Mouse (Mus musculus) large intestine, adult 2 months (tissue): Measurements from ENCODE around the gene Ccrl2. TPM values are rescaled to one million over a fixed set of nuclear protein-coding genes. Genes with fewer than 3 reads are reported as not detected.

ENCODE experiments used
- DNase-seq: peaks from one replicate; pipeline ENCODE4 v3.0.0-alpha.2; 2012; ENCODE audit warnings: low read depth, low spot score
- WGBS: fragments of 180-500 bp; shearing (Covaris S2); methylation state at CpG from one replicate; pipeline ENCODE4 v1.1.7; 2018; 5-methylcytosine and 5-hydroxymethylcytosine counted together
- polyA plus RNA-seq: library from polyadenylated mRNA; depleted of rRNA; stranded (reverse); fragments of >200 nt; gene quantifications from 2 replicates; pipeline ENCODE4 v1.2.3, GENCODE M21; 2012

Gene Ccrl2
- polyA plus RNA-seq, 1 experiment = 3.6 TPM

GRCm38 (mm10) chr9:111067052-111067451, 9.7 kb upstream of the Ccrl2 start:
- DNase-seq = no peak
- 83% methylated on average over 4 of the region's 4 CpGs for WGBS

GRCm38 (mm10) chr9:111062840-111063239, 5.5 kb upstream of the Ccrl2 start:
- WGBS = 77% methylated on average over 5 of the region's 5 CpGs

GRCm38 (mm10) chr9:111058943-111059556, 1.7 kb upstream of the Ccrl2 start:
- WGBS = 54% methylated on average over 10 of the region's 10 CpGs
- DNase-seq = no peak

More at GRCm38 (mm10) chr9:111062840-111063239, 5.5 kb upstream of the Ccrl2 start:
- no peak for DNase-seq

DNA sequence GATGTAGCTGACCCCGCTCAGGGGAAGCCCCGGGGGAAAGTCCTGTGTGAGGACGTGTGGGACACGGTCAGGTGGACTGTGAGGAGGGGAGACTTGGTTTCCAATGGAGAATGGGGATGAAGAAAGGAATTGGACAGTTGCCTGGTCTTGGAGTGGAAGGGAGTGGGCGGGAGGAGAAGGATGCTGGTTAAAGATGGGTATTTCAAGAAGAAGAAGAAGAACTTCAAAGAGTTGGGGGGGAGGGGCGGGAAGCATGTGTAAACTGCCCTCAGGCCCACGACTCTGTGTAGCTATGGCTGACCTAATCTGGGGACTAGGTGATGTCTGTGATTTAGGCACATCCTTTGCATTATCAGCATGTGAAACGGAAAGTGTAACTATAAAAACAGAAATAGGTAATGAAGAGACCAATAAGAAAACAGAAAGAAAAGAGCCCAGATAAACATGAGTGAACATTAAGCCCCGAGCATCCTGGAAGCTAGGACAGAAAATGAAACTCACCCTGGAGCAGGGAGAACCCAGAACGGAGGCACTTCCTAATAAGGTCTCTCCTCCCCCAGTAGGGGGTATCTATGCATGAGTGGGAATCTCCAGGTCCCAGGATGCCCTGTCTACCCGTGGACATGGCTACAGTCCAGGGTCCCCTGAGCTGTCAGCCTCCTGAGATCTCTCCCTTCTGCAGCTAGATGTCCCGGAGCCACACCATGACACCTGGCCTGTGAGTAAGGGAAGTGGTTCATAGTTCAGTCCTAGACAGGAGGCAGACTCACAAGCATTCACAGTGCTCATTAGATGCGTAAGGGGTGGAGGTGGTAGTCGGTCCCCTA, 438 bp upstream of the Ccrl2 start:
- 44% methylated on average over 14 of the region's 14 CpGs for WGBS
- no peak for DNase-seq

DNA sequence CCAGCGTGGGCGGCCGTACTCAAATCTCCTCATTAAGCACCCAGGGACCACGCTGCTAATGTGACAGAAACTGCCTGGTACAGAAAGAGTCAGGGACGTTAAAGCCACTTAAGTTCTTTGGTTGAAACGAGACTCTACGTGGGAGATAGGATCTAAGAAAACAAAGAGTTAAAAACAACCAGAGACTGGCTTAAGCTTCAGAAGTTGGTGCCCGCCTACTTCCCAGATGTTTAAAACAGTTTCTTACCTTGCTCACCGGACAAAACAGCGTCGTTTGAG, 861 bp downstream of the Ccrl2 start:
- no peak for DNase-seq
- 1% methylated on average over 11 of the region's 11 CpGs for WGBS

DNA sequence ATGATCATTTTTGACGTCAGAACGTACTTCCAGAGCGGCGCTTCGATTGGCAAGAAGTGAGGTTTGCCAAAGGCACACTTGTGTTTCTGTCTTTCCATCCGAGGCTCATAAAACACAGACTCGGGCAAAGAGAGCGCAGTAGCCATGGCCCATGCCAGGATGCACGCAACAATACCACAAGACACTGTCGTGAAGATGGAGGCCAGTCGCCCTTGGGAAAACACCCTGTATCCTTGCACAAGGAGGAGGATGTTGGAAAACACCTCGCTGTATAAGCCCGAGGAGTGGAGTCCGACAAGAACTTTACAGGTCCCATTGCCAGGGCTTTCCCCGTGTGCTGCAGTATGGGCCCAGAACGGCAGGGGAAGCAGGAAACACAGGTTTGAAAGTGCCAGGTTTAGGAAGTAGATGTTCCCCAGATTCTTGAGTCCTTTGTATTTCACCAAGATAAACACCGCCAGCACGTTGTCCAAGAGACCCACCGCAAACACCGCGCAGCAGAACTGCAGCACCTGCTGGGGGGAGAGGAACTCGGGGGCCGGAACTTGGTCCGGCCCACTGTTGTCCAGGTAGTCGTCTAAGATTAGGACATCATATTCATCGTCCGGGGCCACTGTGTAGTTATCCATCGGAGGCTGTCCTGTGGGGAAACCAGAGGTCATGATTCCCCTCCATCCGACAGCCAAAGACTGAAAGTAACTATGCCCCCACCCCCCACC, 1.4 kb downstream of the Ccrl2 start:
- no peak for DNase-seq
- WGBS = 16% methylated on average over 29 of the region's 29 CpGs

DNA sequence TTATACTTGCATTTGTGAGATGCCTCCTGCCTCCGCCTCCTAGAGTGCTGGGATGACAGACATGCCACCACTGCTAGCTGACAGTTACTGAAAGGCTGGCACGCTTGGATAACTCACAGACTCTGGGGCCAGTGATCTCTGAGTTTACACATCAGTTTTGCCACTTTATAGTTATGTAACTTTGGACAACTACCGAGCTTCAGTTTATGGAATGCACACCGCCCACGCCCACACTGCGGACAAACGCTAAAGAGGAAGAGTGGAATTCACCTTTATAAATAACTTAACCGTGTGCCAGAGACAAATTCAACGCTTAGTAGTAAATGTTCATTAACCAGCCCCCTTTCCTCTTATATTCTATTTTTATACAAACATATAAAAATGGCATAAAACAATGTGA, 2.4 kb downstream of the Ccrl2 start:
- 33% methylated on average over 9 of the region's 9 CpGs for WGBS

DNA sequence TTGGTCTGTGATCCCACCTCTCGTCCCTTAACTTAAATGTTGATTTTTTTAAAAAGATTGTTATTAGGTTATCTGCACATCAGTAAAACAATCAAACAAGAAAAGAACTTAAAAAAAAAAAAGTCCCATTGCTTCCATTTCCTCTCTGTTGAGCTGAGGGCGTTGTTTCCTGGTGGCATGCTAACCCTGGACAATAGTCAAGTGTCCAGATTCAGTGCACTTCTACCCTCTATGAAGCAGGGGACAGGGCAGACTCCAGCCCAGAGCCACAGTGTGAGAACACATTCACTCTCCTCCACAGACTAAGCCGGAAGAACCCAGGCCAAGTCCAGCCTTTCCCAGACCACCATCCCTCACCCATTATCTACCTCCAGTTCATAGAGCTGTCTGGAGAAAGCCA, 8.9 kb downstream of the Ccrl2 start:
- no peak for DNase-seq
- WGBS = 81% methylated on average over 3 of the region's 3 CpGs

More for the DNA sequence above, 2.4 kb downstream of the Ccrl2 start:
- DNase-seq = no peak

- DNase-seq = no peak
- WGBS = 66% methylated on average over 5 of the region's 5 CpGs
These were observed 10.1 kb downstream of the Ccrl2 start for GRCm38 (mm10) chr9:111047266-111047665.

DNA sequence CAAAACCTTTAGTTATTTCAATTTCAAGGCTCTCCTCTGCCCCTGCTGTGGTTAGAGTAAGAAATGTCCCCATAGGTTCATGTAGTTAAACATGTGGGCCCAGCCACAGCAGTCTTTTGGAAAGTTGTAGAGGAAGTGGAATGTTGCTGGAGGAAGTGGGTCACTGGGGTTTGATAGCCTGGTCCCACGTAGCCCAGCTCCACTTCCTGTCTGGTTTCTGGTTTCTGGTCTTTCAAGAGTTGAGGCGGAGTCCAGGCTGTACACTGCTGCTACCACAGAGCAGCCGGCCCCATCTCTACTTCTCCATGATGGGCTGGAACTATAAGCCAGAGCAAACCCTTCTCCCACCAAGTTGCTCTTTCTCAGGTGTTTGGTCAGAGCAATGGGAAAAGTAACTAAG, 11.1 kb downstream of the Ccrl2 start:
- no peak for DNase-seq
- WGBS = 75% methylated on average over 3 of the region's 3 CpGs

- no peak for DNase-seq
- WGBS = 77% methylated on average over 5 of the region's 5 CpGs
These were observed 15.1 kb downstream of the Ccrl2 start for GRCm38 (mm10) chr9:111042266-111042665.

GRCm38 (mm10) chr9:111039966-111040365, 17.4 kb downstream of the Ccrl2 start:
- DNase-seq = no peak
- 58% methylated on average over 4 of the region's 4 CpGs for WGBS

- no peak for DNase-seq
- 86% methylated on average over 4 of the region's 4 CpGs for WGBS
These were observed 23.6 kb downstream of the Ccrl2 start for GRCm38 (mm10) chr9:111033717-111034116.

- DNase-seq = no peak
- WGBS = 87% methylated on average over 10 of the region's 10 CpGs
These were observed 30.5 kb downstream of the Ccrl2 start for GRCm38 (mm10) chr9:111026791-111027190.

- no peak for DNase-seq
These were observed 38.3 kb downstream of the Ccrl2 start, which contains the start of gene Ltf for GRCm38 (mm10) chr9:111019022-111019421. TSS of gene Ltf (plus strand) at chr9:111019271.

DNA sequence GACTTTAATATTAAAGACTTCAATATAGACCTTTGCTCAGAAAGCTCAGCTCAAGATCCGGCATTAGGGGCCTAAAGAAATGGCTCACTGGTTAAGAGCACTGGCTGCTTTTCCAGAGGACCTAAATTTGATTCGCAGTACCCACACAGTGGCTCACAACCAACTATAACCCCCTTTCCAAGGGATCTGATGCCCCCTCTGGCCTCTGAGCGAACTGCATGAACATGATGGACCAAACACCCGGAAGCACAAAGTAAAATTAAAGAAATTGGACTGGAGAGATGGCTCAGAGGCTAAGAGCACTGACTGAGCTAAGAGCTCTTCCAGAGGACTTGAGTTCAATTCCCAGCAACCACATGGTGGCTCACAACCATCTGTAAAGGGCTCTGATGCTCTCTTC, 41.7 kb downstream of the Ccrl2 start:
- 79% methylated on average over 4 of the region's 4 CpGs for WGBS
- DNase-seq = no peak

More at GRCm38 (mm10) chr9:111019022-111019421, 38.3 kb downstream of the Ccrl2 start, which contains the start of gene Ltf:
- 37% methylated on average over 5 of the region's 5 CpGs for WGBS

- DNase-seq = no peak
- WGBS = 77% methylated on average over 3 of the region's 3 CpGs
These were observed 45.3 kb downstream of the Ccrl2 start for GRCm38 (mm10) chr9:111012041-111012440.

GRCm38 (mm10) chr9:111011550-111011949, 45.8 kb downstream of the Ccrl2 start:
- no peak for DNase-seq
- WGBS = 68% methylated on average over 9 of the region's 9 CpGs

GRCm38 (mm10) chr9:111009763-111010162, 47.6 kb downstream of the Ccrl2 start:
- no peak for DNase-seq
- 61% methylated on average over 3 of the region's 3 CpGs for WGBS

GRCm38 (mm10) chr9:111006544-111006943, 50.8 kb downstream of the Ccrl2 start:
- 93% methylated on average over 2 of the region's 2 CpGs for WGBS
- no peak for DNase-seq
